Mouse (Mus musculus): ENCODE measurements at regions not wholly inside any gene's neighbourhood (a gene's known extent, or its start where the extent isn't known, plus 50 kb on each side); places are given as distances from the start of the nearest gene placed in this dataset.

DNA sequence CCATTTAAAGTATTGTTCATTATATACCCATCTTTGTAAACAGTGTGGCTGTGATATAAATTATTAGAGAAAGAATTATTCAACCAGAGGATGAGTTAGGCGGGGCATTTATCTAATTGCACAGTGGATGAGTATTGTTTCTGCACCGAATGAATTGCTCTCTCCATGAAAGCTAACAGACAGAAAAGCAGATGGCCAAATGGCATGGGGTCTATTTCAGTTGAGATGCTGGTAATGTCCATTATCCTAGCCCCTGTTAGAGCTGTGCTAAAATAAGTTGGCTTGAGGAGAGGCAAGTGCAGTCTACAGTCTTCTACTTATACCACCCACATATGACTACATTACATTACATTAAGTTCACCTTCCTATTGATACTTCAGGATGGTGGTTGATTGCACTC is 475.8 kb downstream of the Igsf11 start:
- Histone ChIP-seq H3K9me3 (replicated peaks; ENCODE audit: control insufficient read depth, low read length) (no peaks in the 10 kb centered on the region), H3K4me1 (ENCODE audit: control insufficient read depth, insufficient read depth, low read length) (no peaks in the 10 kb centered on the region), H3K4me2 (ENCODE audit: low read depth, low read length) (no peak overlapping the region), H3K9ac (replicated peaks; ENCODE audit: low read length) (no peak overlapping the region), H3K27ac (replicated peaks; ENCODE audit: low read depth, low read length) (no peak overlapping the region), H3K4me3 (ENCODE audit: low read depth, low read length) (no peak overlapping the region), H3K27me3 (ENCODE audit: control insufficient read depth, insufficient read depth, low read length) (no peaks in the 10 kb centered on the region), H3K36me3 (replicated peaks; ENCODE audit: control insufficient read depth, insufficient read depth, low read depth, low read length) (no peaks in the 10 kb centered on the region)
- 90% methylated on average over 2 of the region's 2 CpGs for WGBS
- ATAC-seq (replicated peaks; ENCODE audit: insufficient number of reproducible peaks, low FRiP score, low TSS enrichment, low read depth) (no peak), DNase-seq (ENCODE audit: low spot score) (no peak)

- Histone ChIP-seq H3K4me1 (ENCODE audit: control insufficient read depth, insufficient read depth, low read length) (no peaks in the 10 kb centered on the region), H3K27me3 (ENCODE audit: control insufficient read depth, insufficient read depth, low read length) (no peaks in the 10 kb centered on the region), H3K4me3 (ENCODE audit: low read depth, low read length) (no peak overlapping the region), H3K9ac (replicated peaks; ENCODE audit: low read length) (no peak overlapping the region), H3K4me2 (ENCODE audit: low read depth, low read length) (no peak overlapping the region), H3K9me3 (replicated peaks; ENCODE audit: control insufficient read depth, low read length) (no peaks in the 10 kb centered on the region), H3K36me3 (replicated peaks; ENCODE audit: control insufficient read depth, insufficient read depth, low read depth, low read length) (no peaks in the 10 kb centered on the region), H3K27ac (replicated peaks; ENCODE audit: low read depth, low read length) (no peak overlapping the region)
- ATAC-seq (replicated peaks; ENCODE audit: insufficient number of reproducible peaks, low FRiP score, low TSS enrichment, low read depth) (no peak), DNase-seq (ENCODE audit: low spot score) (no peak)
- WGBS, result 75% methylated on average over 3 of the region's 3 CpGs
These were observed 482.1 kb downstream of the Igsf11 start for GRCm38 (mm10) chr16:39374616-39375015.

DNA sequence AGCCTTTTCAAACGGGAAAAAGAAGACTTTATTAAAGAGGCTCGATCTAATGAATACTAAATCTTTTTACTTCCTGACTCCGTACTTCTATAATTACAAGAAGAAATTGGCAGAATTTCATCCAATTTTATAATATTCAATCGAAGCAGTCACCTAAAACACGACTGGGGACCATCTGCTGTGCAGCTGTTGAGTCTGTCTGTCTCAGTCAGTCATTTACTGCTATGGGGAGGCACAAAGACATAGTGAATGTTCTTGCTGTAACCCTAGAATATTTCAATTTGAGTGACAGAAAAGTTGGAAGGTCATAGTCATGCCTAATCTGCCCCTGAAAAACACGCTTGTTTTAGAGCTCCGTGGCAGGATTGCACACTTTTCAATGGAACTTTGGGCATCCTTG is 487.5 kb downstream of the Igsf11 start:
- ATAC-seq (replicated peaks; ENCODE audit: insufficient number of reproducible peaks, low FRiP score, low TSS enrichment, low read depth), result no peak
- H3K9me3 ChIP-seq (replicated peaks; ENCODE audit: control insufficient read depth, low read length), result no peaks in the 10 kb centered on the region
- DNase-seq (ENCODE audit: low spot score), result peak; percentile 1
- WGBS, result 61% methylated on average over 7 of the region's 7 CpGs
- H3K9ac ChIP-seq (replicated peaks; ENCODE audit: low read length), result no peak overlapping the region
- H3K36me3 ChIP-seq (replicated peaks; ENCODE audit: control insufficient read depth, insufficient read depth, low read depth, low read length), result no peaks in the 10 kb centered on the region
- no peak overlapping the region for H3K27ac ChIP-seq (replicated peaks; ENCODE audit: low read depth, low read length)
- H3K4me1 ChIP-seq (ENCODE audit: control insufficient read depth, insufficient read depth, low read length), result no peaks in the 10 kb centered on the region
- H3K4me2 ChIP-seq (ENCODE audit: low read depth, low read length), result no peak overlapping the region
- H3K4me3 ChIP-seq (ENCODE audit: low read depth, low read length), result no peak overlapping the region
- H3K27me3 ChIP-seq (ENCODE audit: control insufficient read depth, insufficient read depth, low read length), result no peaks in the 10 kb centered on the region

DNA sequence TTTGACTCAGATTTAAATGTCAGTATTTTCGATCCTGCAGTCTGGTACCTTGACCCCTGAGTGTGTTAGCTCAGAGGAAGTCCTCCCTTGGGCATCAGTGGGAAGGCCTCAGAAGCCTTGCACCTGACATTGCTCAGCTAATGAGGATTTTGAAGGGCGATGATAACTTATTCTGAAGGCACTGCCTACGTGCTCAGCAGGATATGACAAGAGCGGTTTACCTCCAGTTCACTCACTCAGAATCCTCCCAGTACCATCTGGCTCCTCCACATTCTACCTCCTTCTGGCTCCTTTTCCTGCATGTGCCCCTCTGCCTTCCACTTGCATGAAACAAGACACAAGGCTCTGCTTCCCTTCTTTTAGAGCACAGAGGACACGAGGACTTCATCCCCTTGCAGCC is 497.5 kb downstream of the Igsf11 start:
- H3K27me3 ChIP-seq (ENCODE audit: control insufficient read depth, insufficient read depth, low read length), result no peaks in the 10 kb centered on the region
- no peaks in the 10 kb centered on the region for H3K4me1 ChIP-seq (ENCODE audit: control insufficient read depth, insufficient read depth, low read length)
- no peak for DNase-seq (ENCODE audit: low spot score)
- no peak overlapping the region for H3K9ac ChIP-seq (replicated peaks; ENCODE audit: low read length)
- no peaks in the 10 kb centered on the region for H3K9me3 ChIP-seq (replicated peaks; ENCODE audit: control insufficient read depth, low read length)
- ATAC-seq (replicated peaks; ENCODE audit: insufficient number of reproducible peaks, low FRiP score, low TSS enrichment, low read depth), result no peak
- no peak overlapping the region for H3K4me3 ChIP-seq (ENCODE audit: low read depth, low read length)
- no peak overlapping the region for H3K4me2 ChIP-seq (ENCODE audit: low read depth, low read length)
- no peaks in the 10 kb centered on the region for H3K36me3 ChIP-seq (replicated peaks; ENCODE audit: control insufficient read depth, insufficient read depth, low read depth, low read length)
- WGBS, result 75% methylated on average over 5 of the region's 5 CpGs
- no peak overlapping the region for H3K27ac ChIP-seq (replicated peaks; ENCODE audit: low read depth, low read length)

GRCm38 (mm10) chr16:39390626-39391025 is 498.2 kb downstream of the Igsf11 start:
- Histone ChIP-seq H3K27me3 (ENCODE audit: control insufficient read depth, insufficient read depth, low read length) (no peaks in the 10 kb centered on the region), H3K36me3 (replicated peaks; ENCODE audit: control insufficient read depth, insufficient read depth, low read depth, low read length) (no peaks in the 10 kb centered on the region), H3K4me3 (ENCODE audit: low read depth, low read length) (no peak overlapping the region), H3K4me2 (ENCODE audit: low read depth, low read length) (no peak overlapping the region), H3K9ac (replicated peaks; ENCODE audit: low read length) (no peak overlapping the region), H3K27ac (replicated peaks; ENCODE audit: low read depth, low read length) (no peak overlapping the region), H3K4me1 (ENCODE audit: control insufficient read depth, insufficient read depth, low read length) (no peaks in the 10 kb centered on the region), H3K9me3 (replicated peaks; ENCODE audit: control insufficient read depth, low read length) (no peaks in the 10 kb centered on the region)
- WGBS, result 72% methylated on average over 3 of the region's 3 CpGs
- DNase-seq (ENCODE audit: low spot score), result no peak
- ATAC-seq (replicated peaks; ENCODE audit: insufficient number of reproducible peaks, low FRiP score, low TSS enrichment, low read depth), result no peak

- Histone ChIP-seq H3K27ac (replicated peaks; ENCODE audit: low read depth, low read length) (no peak overlapping the region), H3K4me1 (ENCODE audit: control insufficient read depth, insufficient read depth, low read length) (no peaks in the 10 kb centered on the region), H3K36me3 (replicated peaks; ENCODE audit: control insufficient read depth, insufficient read depth, low read depth, low read length) (no peaks in the 10 kb centered on the region), H3K4me3 (ENCODE audit: low read depth, low read length) (no peak overlapping the region), H3K9me3 (replicated peaks; ENCODE audit: control insufficient read depth, low read length) (no peaks in the 10 kb centered on the region), H3K9ac (replicated peaks; ENCODE audit: low read length) (no peak overlapping the region), H3K4me2 (ENCODE audit: low read depth, low read length) (no peak overlapping the region), H3K27me3 (ENCODE audit: control insufficient read depth, insufficient read depth, low read length) (no peaks in the 10 kb centered on the region)
- DNase-seq (ENCODE audit: low spot score) (no peak), ATAC-seq (replicated peaks; ENCODE audit: insufficient number of reproducible peaks, low FRiP score, low TSS enrichment, low read depth) (no peak)
- 49% methylated on average over 4 of the region's 4 CpGs for WGBS
These were observed 509.8 kb downstream of the Igsf11 start for GRCm38 (mm10) chr16:39402101-39402749.

DNA sequence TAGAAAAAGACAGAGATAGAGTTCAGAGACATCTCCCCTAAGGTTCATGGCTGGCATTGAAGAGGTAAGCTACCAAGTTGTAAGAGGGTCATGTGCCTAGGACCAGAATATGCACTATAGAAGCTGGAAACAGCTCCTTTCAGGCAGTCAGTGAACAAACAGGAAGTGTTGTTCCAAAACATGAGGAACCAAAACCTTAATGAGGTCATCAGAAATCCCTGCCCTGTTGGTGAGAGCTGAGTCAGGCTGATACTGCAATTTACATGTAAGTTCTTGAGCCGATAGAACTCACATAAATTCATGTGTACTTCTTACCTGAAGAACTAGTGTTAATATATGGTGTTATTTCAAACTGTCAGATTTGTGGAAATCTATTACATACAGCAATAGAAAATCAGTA is 539.1 kb downstream of the Igsf11 start:
- Histone ChIP-seq H3K9me3 (replicated peaks; ENCODE audit: control insufficient read depth, low read length) (no peaks in the 10 kb centered on the region), H3K4me2 (ENCODE audit: low read depth, low read length) (no peak overlapping the region), H3K4me3 (ENCODE audit: low read depth, low read length) (no peak overlapping the region), H3K9ac (replicated peaks; ENCODE audit: low read length) (no peak overlapping the region), H3K4me1 (ENCODE audit: control insufficient read depth, insufficient read depth, low read length) (no peaks in the 10 kb centered on the region), H3K27ac (replicated peaks; ENCODE audit: low read depth, low read length) (no peak overlapping the region), H3K36me3 (replicated peaks; ENCODE audit: control insufficient read depth, insufficient read depth, low read depth, low read length) (no peaks in the 10 kb centered on the region), H3K27me3 (ENCODE audit: control insufficient read depth, insufficient read depth, low read length) (no peaks in the 10 kb centered on the region)
- ATAC-seq (replicated peaks; ENCODE audit: insufficient number of reproducible peaks, low FRiP score, low TSS enrichment, low read depth) (no peak), DNase-seq (ENCODE audit: low spot score) (no peak)
- WGBS, result 89% methylated on average over 1 of the region's 1 CpGs

DNA sequence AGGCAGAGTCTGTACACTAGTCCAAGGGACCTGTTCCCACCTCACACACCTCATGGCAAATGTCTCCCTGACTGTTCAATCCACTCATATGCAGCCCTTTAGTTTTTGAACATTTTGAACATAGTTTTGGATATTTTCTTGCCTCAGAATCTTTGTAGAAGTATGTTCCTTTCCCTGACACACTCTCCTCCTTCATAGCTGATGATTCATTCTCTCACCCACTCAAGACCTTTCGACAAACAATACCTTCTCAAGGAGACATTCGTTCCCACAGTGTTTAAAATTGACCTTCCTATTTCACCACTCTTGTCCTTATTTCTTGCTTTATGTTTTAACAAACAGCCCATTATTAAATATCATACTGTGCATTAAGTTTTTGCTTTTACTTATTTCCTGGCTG is 538.4 kb upstream of the Lsamp start:
- DNase-seq (ENCODE audit: low spot score) (no peak), ATAC-seq (replicated peaks; ENCODE audit: insufficient number of reproducible peaks, low FRiP score, low TSS enrichment, low read depth) (no peak)
- 85% methylated on average over 2 of the region's 2 CpGs for WGBS
- Histone ChIP-seq H3K27me3 (ENCODE audit: control insufficient read depth, insufficient read depth, low read length) (no peaks in the 10 kb centered on the region), H3K27ac (replicated peaks; ENCODE audit: low read depth, low read length) (no peak overlapping the region), H3K4me3 (ENCODE audit: low read depth, low read length) (no peak overlapping the region), H3K9me3 (replicated peaks; ENCODE audit: control insufficient read depth, low read length) (no peaks in the 10 kb centered on the region), H3K4me1 (ENCODE audit: control insufficient read depth, insufficient read depth, low read length) (no peaks in the 10 kb centered on the region), H3K9ac (replicated peaks; ENCODE audit: low read length) (no peak overlapping the region), H3K4me2 (ENCODE audit: low read depth, low read length) (no peak overlapping the region), H3K36me3 (replicated peaks; ENCODE audit: control insufficient read depth, insufficient read depth, low read depth, low read length) (no peaks in the 10 kb centered on the region)

All from embryonic facial prominence, embryonic 11.5 days (tissue).